Mouse (Mus musculus) ES-E14 (cell line): ENCODE measurements around the gene Chn2.

Source experiments
- CHD2 ChIP-seq: IDR thresholded peaks from 2 replicates; pipeline ENCODE4 v1.6.1; 2014; ENCODE audit warnings: mild to moderate bottlenecking, low read depth, low read length, inconsistent platforms
- ZC3H11A ChIP-seq: IDR thresholded peaks from 2 replicates; pipeline ENCODE4 v1.6.1; 2012; ENCODE audit warnings: low read depth, mild to moderate bottlenecking, inconsistent platforms, low read length, borderline replicate concordance
- ZNF384 ChIP-seq: IDR thresholded peaks from 2 replicates; pipeline ENCODE4 v1.6.1; 2012; ENCODE audit warnings: low read depth, low read length, inconsistent platforms

GRCm38 (mm10) chr6:53992386-53992785, 47.0 kb upstream of the Chn2 start:
- TF ChIP-seq ZNF384, result no peak
- no peak for TF ChIP-seq ZC3H11A
- no peak for TF ChIP-seq CHD2
